Mouse (Mus musculus) limb, embryonic 11.5 days (tissue): Measurements from ENCODE around the gene Stk32c. TPM values are rescaled to one million over a fixed set of nuclear protein-coding genes. Genes with fewer than 3 reads are reported as not detected.

Source experiments
- ATAC-seq: fragments of 200-750 bp; cut with Nextera tagmentation; 2 replicates; pipeline ENCODE4 v1.8.0; 2017; ENCODE audit warnings: low read depth; ENCODE audit not compliant: insufficient number of reproducible peaks, low FRiP score, low TSS enrichment
- DNase-seq: peaks from one replicate; pipeline ENCODE4 v3.0.0-alpha.2; 2015; ENCODE audit warnings: low spot score
- H3K27ac ChIP-seq: fragments of 300-500 bp; sonication (generic); replicated peaks from 2 replicates; pipeline ENCODE4 v1.5.1; 2014; ENCODE audit warnings: low read depth, mild to moderate bottlenecking, low read length
- H3K27me3 ChIP-seq: fragments of 300-500 bp; sonication (generic); 2 replicates; pipeline ENCODE4 v1.6.1; 2014; ENCODE audit warnings: mild to moderate bottlenecking, low read length, mixed read lengths; ENCODE audit not compliant: control insufficient read depth, insufficient read depth
- H3K36me3 ChIP-seq: fragments of 300-500 bp; sonication (generic); 2 replicates; pipeline ENCODE4 v1.6.1; 2014; ENCODE audit warnings: mild to moderate bottlenecking, low read length, moderate library complexity, mixed read lengths; ENCODE audit not compliant: control insufficient read depth, insufficient read depth
- H3K4me1 ChIP-seq: fragments of 300-500 bp; sonication (generic); 2 replicates; pipeline ENCODE4 v1.6.1; 2014; ENCODE audit warnings: low read length, mixed read lengths; ENCODE audit not compliant: control insufficient read depth, insufficient read depth
- H3K4me2 ChIP-seq: fragments of 300-500 bp; sonication (generic); 2 replicates; pipeline ENCODE4 v1.6.1; 2014; ENCODE audit warnings: low read depth, mild to moderate bottlenecking, moderate library complexity; ENCODE audit not compliant: severe bottlenecking
- H3K4me3 ChIP-seq: fragments of 300-500 bp; sonication (generic); 2 replicates; pipeline ENCODE4 v1.5.1; 2014; ENCODE audit warnings: low read depth, low read length
- H3K9ac ChIP-seq: fragments of 300-500 bp; sonication (generic); 2 replicates; pipeline ENCODE4 v1.6.1; 2014; ENCODE audit warnings: mild to moderate bottlenecking, low read length
- H3K9me3 ChIP-seq: fragments of 300-500 bp; sonication (generic); 2 replicates; pipeline ENCODE4 v1.6.1; 2016; ENCODE audit warnings: low read length; ENCODE audit not compliant: control insufficient read depth
- WGBS: fragments of 180-500 bp; shearing (Covaris S2); extraction: QIAGEN DNeasy Blood & Tissue Kit; methylation state at CpG from one replicate; pipeline ENCODE4 v1.1.7; 2014; 5-methylcytosine and 5-hydroxymethylcytosine counted together
- polyA plus RNA-seq: library from polyadenylated mRNA; unstranded; fragments of >200 nt; fragmentation: Nextera tagmentation; extraction: Ambion mirVana; gene quantifications from 2 replicates; pipeline ENCODE4 v1.2.1, GENCODE M21; 2014

Stk32c gene
- polyA plus RNA-seq, 1 experiment from 2014 or later = 0.17 TPM

- 3% methylated on average over 18 of the region's 18 CpGs for WGBS
- Histone ChIP-seq H3K36me3 (no peaks in the 10 kb centered on the region), H3K4me3 (no peak overlapping the region), H3K4me1 (peaks cover 12% of the 10 kb centered on the region), H3K4me2 (no peak overlapping the region; the same call in 1 of the 2 replicates), H3K27ac (no peak overlapping the region), H3K9me3 (no peaks in the 10 kb centered on the region), H3K27me3 (no peaks in the 10 kb centered on the region), H3K9ac (no peak overlapping the region)
- DNase-seq (peak; percentile 58), ATAC-seq (no peak)
Measured at GRCm38 (mm10) chr7:139234426-139235188, 21.5 kb upstream of the Stk32c start.

- Histone ChIP-seq H3K36me3 (no peaks in the 10 kb centered on the region), H3K9ac (no peak overlapping the region), H3K27ac (no peak overlapping the region), H3K27me3 (no peaks in the 10 kb centered on the region), H3K4me2 (no peak overlapping the region), H3K9me3 (no peaks in the 10 kb centered on the region), H3K4me3 (no peak overlapping the region), H3K4me1 (peaks cover 12% of the 10 kb centered on the region)
- peak; percentile 74 for ATAC-seq
- 1% methylated on average over 7 of the region's 7 CpGs for WGBS
- DNase-seq = peak; percentile 90
Measured at GRCm38 (mm10) chr7:139233714-139234113, 20.6 kb upstream of the Stk32c start.

GRCm38 (mm10) chr7:139230241-139230640 is 17.1 kb upstream of the Stk32c start:
- WGBS = 63% methylated on average over 12 of the region's 12 CpGs
- peaks cover 12% of the 10 kb centered on the region for H3K4me1 ChIP-seq
- DNase-seq = no peak
- H3K9me3 ChIP-seq = no peaks in the 10 kb centered on the region
- H3K27me3 ChIP-seq = no peaks in the 10 kb centered on the region
- no peak overlapping the region for H3K9ac ChIP-seq
- ATAC-seq = no peak
- H3K4me2 ChIP-seq = no peak overlapping the region
- no peaks in the 10 kb centered on the region for H3K36me3 ChIP-seq
- H3K4me3 ChIP-seq = no peak overlapping the region
- no peak overlapping the region for H3K27ac ChIP-seq

GRCm38 (mm10) chr7:139229837-139230236 is 16.7 kb upstream of the Stk32c start:
- Histone ChIP-seq H3K9ac (no peak overlapping the region), H3K36me3 (no peaks in the 10 kb centered on the region), H3K4me2 (no peak overlapping the region), H3K4me3 (no peak overlapping the region), H3K27me3 (no peaks in the 10 kb centered on the region), H3K9me3 (no peaks in the 10 kb centered on the region), H3K27ac (no peak overlapping the region), H3K4me1 (peaks cover 10% of the 10 kb centered on the region)
- ATAC-seq (no peak), DNase-seq (no peak)
- WGBS = 86% methylated on average over 5 of the region's 5 CpGs

- Histone ChIP-seq H3K27me3 (no peaks in the 10 kb centered on the region), H3K4me1 (no peaks in the 10 kb centered on the region; the same call in 1 of the 2 replicates), H3K9me3 (no peaks in the 10 kb centered on the region), H3K4me3 (no peak overlapping the region), H3K36me3 (no peaks in the 10 kb centered on the region), H3K9ac (no peak overlapping the region), H3K27ac (no peak overlapping the region), H3K4me2 (no peak overlapping the region)
- DNase-seq (no peak), ATAC-seq (no peak)
- 78% methylated on average over 6 of the region's 6 CpGs for WGBS
Measured at GRCm38 (mm10) chr7:139228447-139229171, 15.5 kb upstream of the Stk32c start.

GRCm38 (mm10) chr7:139226416-139226815 is 13.3 kb upstream of the Stk32c start:
- H3K9ac ChIP-seq = no peak overlapping the region
- no peaks in the 10 kb centered on the region for H3K27me3 ChIP-seq
- H3K9me3 ChIP-seq = no peaks in the 10 kb centered on the region
- no peaks in the 10 kb centered on the region for H3K36me3 ChIP-seq
- no peaks in the 10 kb centered on the region for H3K4me1 ChIP-seq
- no peak overlapping the region for H3K4me3 ChIP-seq
- H3K27ac ChIP-seq = no peak overlapping the region
- ATAC-seq (no peak), DNase-seq (no peak)
- WGBS = 89% methylated on average over 7 of the region's 7 CpGs
- no peak overlapping the region for H3K4me2 ChIP-seq

- no peak overlapping the region for H3K4me2 ChIP-seq
- DNase-seq = no peak
- no peak overlapping the region for H3K4me3 ChIP-seq
- H3K36me3 ChIP-seq = no peaks in the 10 kb centered on the region
- 70% methylated on average over 8 of the region's 8 CpGs for WGBS
- no peak overlapping the region for H3K27ac ChIP-seq
- H3K4me1 ChIP-seq = no peaks in the 10 kb centered on the region
- ATAC-seq = no peak
- H3K27me3 ChIP-seq = no peaks in the 10 kb centered on the region
- H3K9ac ChIP-seq = no peak overlapping the region
- no peaks in the 10 kb centered on the region for H3K9me3 ChIP-seq
Measured at GRCm38 (mm10) chr7:139224725-139225124, 11.6 kb upstream of the Stk32c start.

- Histone ChIP-seq H3K4me3 (no peak overlapping the region), H3K27me3 (no peaks in the 10 kb centered on the region), H3K27ac (no peak overlapping the region), H3K36me3 (no peaks in the 10 kb centered on the region), H3K4me1 (no peaks in the 10 kb centered on the region), H3K4me2 (no peak overlapping the region), H3K9me3 (no peaks in the 10 kb centered on the region), H3K9ac (no peak overlapping the region)
- DNase-seq (no peak), ATAC-seq (no peak)
- WGBS = 73% methylated on average over 1 of the region's 1 CpGs
Measured at GRCm38 (mm10) chr7:139224070-139224469, 11.0 kb upstream of the Stk32c start.
